Mouse (Mus musculus) heart, embryonic 12.5 days (tissue): Measurements from ENCODE around the gene Bcl6. TPM values are rescaled to one million over a fixed set of nuclear protein-coding genes. Genes with fewer than 3 reads are reported as not detected.
A peak's percentile ranks its signal among the peaks of the same experiment; 100 is the strongest.

ENCODE experiments used
- ATAC-seq: fragments of 200-750 bp; cut with Nextera tagmentation; 2 replicates; pipeline ENCODE4 v1.8.0; 2017; ENCODE audit warnings: moderate TSS enrichment, moderate library complexity; ENCODE audit not compliant: insufficient number of reproducible peaks, low FRiP score
- H3K27ac ChIP-seq: fragments of 300-500 bp; sonication (generic); 2 replicates; pipeline ENCODE4 v1.5.1; 2016; ENCODE audit warnings: mild to moderate bottlenecking, moderate library complexity; ENCODE audit not compliant: poor library complexity, severe bottlenecking
- H3K27me3 ChIP-seq: fragments of 300-500 bp; sonication (generic); replicated peaks from 2 replicates; pipeline ENCODE4 v1.6.1; 2016; ENCODE audit warnings: mild to moderate bottlenecking, moderate library complexity
- H3K36me3 ChIP-seq: fragments of 300-500 bp; sonication (generic); 2 replicates; pipeline ENCODE4 v1.6.1; 2016; ENCODE audit warnings: mild to moderate bottlenecking, moderate library complexity
- H3K4me1 ChIP-seq: fragments of 300-500 bp; sonication (generic); replicated peaks from 2 replicates; pipeline ENCODE4 v1.6.1; 2016; ENCODE audit warnings: mild to moderate bottlenecking
- H3K4me2 ChIP-seq: fragments of 300-500 bp; sonication (generic); 2 replicates; pipeline ENCODE4 v1.6.1; 2016; ENCODE audit warnings: mild to moderate bottlenecking, moderate library complexity
- H3K4me3 ChIP-seq: fragments of 300-500 bp; sonication (generic); 2 replicates; pipeline ENCODE4 v1.5.1; 2016; ENCODE audit warnings: mild to moderate bottlenecking
- H3K9ac ChIP-seq: fragments of 300-500 bp; sonication (generic); 2 replicates; pipeline ENCODE4 v1.6.1; 2016; ENCODE audit warnings: mild to moderate bottlenecking, moderate library complexity
- H3K9me3 ChIP-seq: fragments of 300-500 bp; sonication (generic); replicated peaks from 2 replicates; pipeline ENCODE4 v1.6.1; 2016; ENCODE audit warnings: mild to moderate bottlenecking, moderate library complexity
- WGBS: fragments of 180-500 bp; shearing (Covaris S2); methylation state at CpG from one replicate; pipeline ENCODE4 v1.1.7; 2016; 5-methylcytosine and 5-hydroxymethylcytosine counted together
- polyA plus RNA-seq: library from polyadenylated mRNA; unstranded; fragments of >200 nt; fragmentation: Nextera tagmentation; extraction: Ambion mirVana; gene quantifications from 2 replicates; pipeline ENCODE4 v1.2.1, GENCODE M21; 2016

Bcl6 gene
- 0.24 and 0.35 TPM in 2 replicates for polyA plus RNA-seq

GRCm38 (mm10) chr16:23988466-23989208 is at the start of gene Bcl6, which contains the start of gene Gm37419:
TSS of gene Bcl6 (minus strand) at chr16:23988852.
TSS of gene Gm37419 (plus strand) at chr16:23988482.
- Histone ChIP-seq H3K4me3 (peak within 1 kb of the TSS; percentile 92), H3K36me3 (no peaks in the 10 kb centered on the region), H3K27me3 (no peaks in the 10 kb centered on the region), H3K4me1 (peaks cover 35% of the 10 kb centered on the region), H3K27ac (peak within 1 kb of the TSS; percentile 97), H3K9me3 (no peaks in the 10 kb centered on the region), H3K4me2 (peak within 1 kb of the TSS; percentile 97), H3K9ac (peak within 1 kb of the TSS; percentile 97)
- WGBS = under 1% methylated on average over 68 of the region's 68 CpGs
- peak; percentile 90 for ATAC-seq

- no peaks in the 10 kb centered on the region for H3K9me3 ChIP-seq
- 79% methylated on average over 3 of the region's 3 CpGs for WGBS
- no peak overlapping the region for H3K27ac ChIP-seq
- H3K4me3 ChIP-seq = no peak overlapping the region
- H3K27me3 ChIP-seq = no peaks in the 10 kb centered on the region
- no peaks in the 10 kb centered on the region for H3K4me1 ChIP-seq
- no peak overlapping the region for H3K4me2 ChIP-seq
- no peak overlapping the region for H3K9ac ChIP-seq
- ATAC-seq = no peak
- H3K36me3 ChIP-seq = no peaks in the 10 kb centered on the region
Measured at GRCm38 (mm10) chr16:24036398-24036797, 47.7 kb upstream of the Bcl6 start.

- no peaks in the 10 kb centered on the region for H3K36me3 ChIP-seq
- no peak overlapping the region for H3K4me2 ChIP-seq
- no peaks in the 10 kb centered on the region for H3K9me3 ChIP-seq
- H3K4me3 ChIP-seq = no peak overlapping the region
- ATAC-seq = no peak
- H3K4me1 ChIP-seq = no peaks in the 10 kb centered on the region
- H3K9ac ChIP-seq = no peak overlapping the region
- no peak overlapping the region for H3K27ac ChIP-seq
- no peaks in the 10 kb centered on the region for H3K27me3 ChIP-seq
Measured at GRCm38 (mm10) chr16:24035767-24036166, 47.1 kb upstream of the Bcl6 start.

- H3K4me2 ChIP-seq = no peak overlapping the region
- 40% methylated on average over 2 of the region's 2 CpGs for WGBS
- no peak overlapping the region for H3K4me3 ChIP-seq
- no peaks in the 10 kb centered on the region for H3K27me3 ChIP-seq
- ATAC-seq = no peak
- H3K36me3 ChIP-seq = no peaks in the 10 kb centered on the region
- H3K4me1 ChIP-seq = no peaks in the 10 kb centered on the region
- no peak overlapping the region for H3K9ac ChIP-seq
- no peaks in the 10 kb centered on the region for H3K9me3 ChIP-seq
- no peak overlapping the region for H3K27ac ChIP-seq
Measured at GRCm38 (mm10) chr16:24034450-24034849, 45.8 kb upstream of the Bcl6 start.

- H3K36me3 ChIP-seq = no peaks in the 10 kb centered on the region
- H3K4me1 ChIP-seq = no peaks in the 10 kb centered on the region
- ATAC-seq = no peak
- WGBS = 77% methylated on average over 5 of the region's 5 CpGs
- no peaks in the 10 kb centered on the region for H3K9me3 ChIP-seq
- H3K27me3 ChIP-seq = no peaks in the 10 kb centered on the region
- H3K4me2 ChIP-seq = no peak overlapping the region
- H3K4me3 ChIP-seq = no peak overlapping the region
- H3K9ac ChIP-seq = no peak overlapping the region
- H3K27ac ChIP-seq = no peak overlapping the region
Measured at GRCm38 (mm10) chr16:24033259-24033658, 44.6 kb upstream of the Bcl6 start.

- no peaks in the 10 kb centered on the region for H3K9me3 ChIP-seq
- WGBS = 66% methylated on average over 2 of the region's 2 CpGs
- H3K4me1 ChIP-seq = peaks cover 5% of the 10 kb centered on the region; the same call in 1 of the 2 replicates
- no peaks in the 10 kb centered on the region for H3K27me3 ChIP-seq
- H3K4me2 ChIP-seq = no peak overlapping the region
- no peak for ATAC-seq
- H3K36me3 ChIP-seq = no peaks in the 10 kb centered on the region
- no peak overlapping the region for H3K9ac ChIP-seq
- no peak overlapping the region for H3K27ac ChIP-seq
- H3K4me3 ChIP-seq = no peak overlapping the region
Measured at GRCm38 (mm10) chr16:24029965-24030672, 41.5 kb upstream of the Bcl6 start.

- no peaks in the 10 kb centered on the region for H3K27me3 ChIP-seq
- no peak overlapping the region for H3K27ac ChIP-seq
- no peak overlapping the region for H3K9ac ChIP-seq
- no peak overlapping the region for H3K4me3 ChIP-seq
- WGBS = 37% methylated on average over 7 of the region's 7 CpGs
- H3K4me2 ChIP-seq = no peak overlapping the region
- peaks cover 5% of the 10 kb centered on the region; the same call in 1 of the 2 replicates for H3K4me1 ChIP-seq
- no peaks in the 10 kb centered on the region for H3K36me3 ChIP-seq
- H3K9me3 ChIP-seq = no peaks in the 10 kb centered on the region
- ATAC-seq = no peak
Measured at GRCm38 (mm10) chr16:24025442-24025841, 36.8 kb upstream of the Bcl6 start.

GRCm38 (mm10) chr16:24022605-24023004 is 34.0 kb upstream of the Bcl6 start:
- 76% methylated on average over 4 of the region's 4 CpGs for WGBS
- H3K27me3 ChIP-seq = no peaks in the 10 kb centered on the region
- ATAC-seq = no peak

GRCm38 (mm10) chr16:24021722-24022121 is 33.1 kb upstream of the Bcl6 start:
- WGBS = 48% methylated on average over 1 of the region's 1 CpGs
- H3K9me3 ChIP-seq = no peaks in the 10 kb centered on the region
- no peak overlapping the region for H3K9ac ChIP-seq
- H3K4me3 ChIP-seq = no peak overlapping the region
- H3K4me1 ChIP-seq = peaks cover 5% of the 10 kb centered on the region; the same call in 1 of the 2 replicates
- no peaks in the 10 kb centered on the region for H3K36me3 ChIP-seq
- H3K4me2 ChIP-seq = no peak overlapping the region
- no peaks in the 10 kb centered on the region for H3K27me3 ChIP-seq
- ATAC-seq = no peak
- H3K27ac ChIP-seq = no peak overlapping the region

More at GRCm38 (mm10) chr16:24022605-24023004, 34.0 kb upstream of the Bcl6 start:
- H3K27ac ChIP-seq = no peak overlapping the region
- H3K9ac ChIP-seq = no peak overlapping the region
- H3K4me1 ChIP-seq = peaks cover 5% of the 10 kb centered on the region; the same call in 1 of the 2 replicates
- no peaks in the 10 kb centered on the region for H3K9me3 ChIP-seq
- no peaks in the 10 kb centered on the region for H3K36me3 ChIP-seq
- no peak overlapping the region for H3K4me2 ChIP-seq
- H3K4me3 ChIP-seq = no peak overlapping the region

- H3K4me2 ChIP-seq = no peak overlapping the region
- H3K4me1 ChIP-seq = no peaks in the 10 kb centered on the region
- H3K9ac ChIP-seq = no peak overlapping the region
- no peaks in the 10 kb centered on the region for H3K27me3 ChIP-seq
- 55% methylated on average over 5 of the region's 5 CpGs for whole genome bisulfite sequencing
- H3K36me3 ChIP-seq = no peaks in the 10 kb centered on the region
- no peak overlapping the region for H3K4me3 ChIP-seq
- no peak for ATAC-seq
- no peak overlapping the region for H3K27ac ChIP-seq
- H3K9me3 ChIP-seq = no peaks in the 10 kb centered on the region
Measured at GRCm38 (mm10) chr16:24016742-24017141, 28.1 kb upstream of the Bcl6 start.

- no peaks in the 10 kb centered on the region for H3K4me1 ChIP-seq
- no peaks in the 10 kb centered on the region for H3K36me3 ChIP-seq
- no peaks in the 10 kb centered on the region for H3K27me3 ChIP-seq
- 57% methylated on average over 6 of the region's 6 CpGs for WGBS
- no peak overlapping the region for H3K4me3 ChIP-seq
- no peak overlapping the region for H3K4me2 ChIP-seq
- H3K9me3 ChIP-seq = no peaks in the 10 kb centered on the region
- no peak overlapping the region for H3K27ac ChIP-seq
- no peak for ATAC-seq
- no peak overlapping the region for H3K9ac ChIP-seq
Measured at GRCm38 (mm10) chr16:24016273-24016672, 27.6 kb upstream of the Bcl6 start.
